Mouse (Mus musculus): ENCODE results near the gene Adm2.

The Adm2 gene

GRCm38 (mm10) chr15:89322670-89323522 lies at the start of gene Adm2:
Gene Adm2, plus strand, starts transcription at chr15:89322720.
- in situ Hi-C loops (cut with MboI; ENCODE audit: low pct_unique_long_range_greater_than_20kb in 1 of 2, low sequenced_read_pairs in 2 of 2, unreplicated experiment in 1 of 2): no loop called here

GRCm38 (mm10) chr15:89275497-89275896 lies 47.0 kb upstream of the Adm2 start:
- in situ Hi-C loops (cut with MboI; ENCODE audit: low pct_unique_long_range_greater_than_20kb in 1 of 2, low sequenced_read_pairs in 2 of 2, unreplicated experiment in 1 of 2): no loop called here

- in situ Hi-C loops (cut with MboI; ENCODE audit: low pct_unique_long_range_greater_than_20kb in 1 of 2, low sequenced_read_pairs in 2 of 2, unreplicated experiment in 1 of 2): no loop called here
These were observed 45.2 kb upstream of the Adm2 start for GRCm38 (mm10) chr15:89277366-89277765.

- in situ Hi-C loops (cut with MboI; ENCODE audit: low pct_unique_long_range_greater_than_20kb in 1 of 2, low sequenced_read_pairs in 2 of 2, unreplicated experiment in 1 of 2): no loop called here
These were observed 40.0 kb upstream of the Adm2 start for GRCm38 (mm10) chr15:89282546-89282945.

GRCm38 (mm10) chr15:89284094-89284493 lies 38.4 kb upstream of the Adm2 start:
- in situ Hi-C loops (cut with MboI; ENCODE audit: low pct_unique_long_range_greater_than_20kb in 1 of 2, low sequenced_read_pairs in 2 of 2, unreplicated experiment in 1 of 2): no loop called here

GRCm38 (mm10) chr15:89285004-89285403 lies 37.5 kb upstream of the Adm2 start:
- in situ Hi-C loops (cut with MboI; ENCODE audit: low pct_unique_long_range_greater_than_20kb in 1 of 2, low sequenced_read_pairs in 2 of 2, unreplicated experiment in 1 of 2): no loop called here

GRCm38 (mm10) chr15:89285478-89285877 lies 37.0 kb upstream of the Adm2 start:
- in situ Hi-C loops (cut with MboI; ENCODE audit: low pct_unique_long_range_greater_than_20kb in 1 of 2, low sequenced_read_pairs in 2 of 2, unreplicated experiment in 1 of 2): no loop called here

GRCm38 (mm10) chr15:89286114-89286513 lies 36.4 kb upstream of the Adm2 start:
- in situ Hi-C loops (cut with MboI; ENCODE audit: low pct_unique_long_range_greater_than_20kb in 1 of 2, low sequenced_read_pairs in 2 of 2, unreplicated experiment in 1 of 2): no loop called here

GRCm38 (mm10) chr15:89286582-89286981 lies 35.9 kb upstream of the Adm2 start:
- in situ Hi-C loops (cut with MboI; ENCODE audit: low pct_unique_long_range_greater_than_20kb in 1 of 2, low sequenced_read_pairs in 2 of 2, unreplicated experiment in 1 of 2): no loop called here

- in situ Hi-C loops (cut with MboI; ENCODE audit: low pct_unique_long_range_greater_than_20kb in 1 of 2, low sequenced_read_pairs in 2 of 2, unreplicated experiment in 1 of 2): no loop called here
These were observed 34.2 kb upstream of the Adm2 start for GRCm38 (mm10) chr15:89288227-89288767.

- in situ Hi-C loops (cut with MboI; ENCODE audit: low pct_unique_long_range_greater_than_20kb in 1 of 2, low sequenced_read_pairs in 2 of 2, unreplicated experiment in 1 of 2): no loop called here
These were observed 33.1 kb upstream of the Adm2 start for GRCm38 (mm10) chr15:89289455-89289854.

- in situ Hi-C loops (cut with MboI; ENCODE audit: low pct_unique_long_range_greater_than_20kb in 1 of 2, low sequenced_read_pairs in 2 of 2, unreplicated experiment in 1 of 2): no loop called here
These were observed 31.0 kb upstream of the Adm2 start for GRCm38 (mm10) chr15:89291521-89291920.

GRCm38 (mm10) chr15:89292795-89293194 lies 29.7 kb upstream of the Adm2 start:
- in situ Hi-C loops (cut with MboI; ENCODE audit: low pct_unique_long_range_greater_than_20kb in 1 of 2, low sequenced_read_pairs in 2 of 2, unreplicated experiment in 1 of 2): no loop called here

- in situ Hi-C loops (cut with MboI; ENCODE audit: low pct_unique_long_range_greater_than_20kb in 1 of 2, low sequenced_read_pairs in 2 of 2, unreplicated experiment in 1 of 2): no loop called here
These were observed 28.7 kb upstream of the Adm2 start for GRCm38 (mm10) chr15:89293778-89294177.

- in situ Hi-C loops (cut with MboI; ENCODE audit: low pct_unique_long_range_greater_than_20kb in 1 of 2, low sequenced_read_pairs in 2 of 2, unreplicated experiment in 1 of 2): no loop called here
These were observed 26.8 kb upstream of the Adm2 start for GRCm38 (mm10) chr15:89295580-89296165.

GRCm38 (mm10) chr15:89296465-89296864 lies 26.1 kb upstream of the Adm2 start:
- in situ Hi-C loops (cut with MboI; ENCODE audit: low pct_unique_long_range_greater_than_20kb in 1 of 2, low sequenced_read_pairs in 2 of 2, unreplicated experiment in 1 of 2): no loop called here

- in situ Hi-C loops (cut with MboI; ENCODE audit: low pct_unique_long_range_greater_than_20kb in 1 of 2, low sequenced_read_pairs in 2 of 2, unreplicated experiment in 1 of 2): no loop called here
These were observed 24.8 kb upstream of the Adm2 start for GRCm38 (mm10) chr15:89297695-89298094.

- in situ Hi-C loops (cut with MboI; ENCODE audit: low pct_unique_long_range_greater_than_20kb in 1 of 2, low sequenced_read_pairs in 2 of 2, unreplicated experiment in 1 of 2): no loop called here
These were observed 22.3 kb upstream of the Adm2 start for GRCm38 (mm10) chr15:89300180-89300579.

GRCm38 (mm10) chr15:89300600-89300999 lies 21.9 kb upstream of the Adm2 start:
- in situ Hi-C loops (cut with MboI; ENCODE audit: low pct_unique_long_range_greater_than_20kb in 1 of 2, low sequenced_read_pairs in 2 of 2, unreplicated experiment in 1 of 2): no loop called here

GRCm38 (mm10) chr15:89305966-89306365 lies 16.6 kb upstream of the Adm2 start:
- in situ Hi-C loops (cut with MboI; ENCODE audit: low pct_unique_long_range_greater_than_20kb in 1 of 2, low sequenced_read_pairs in 2 of 2, unreplicated experiment in 1 of 2): no loop called here

All from mouse embryonic stem cell (cell line).